Mouse (Mus musculus): Measurements from ENCODE around the gene Zfp324.

The Zfp324 gene

DNA sequence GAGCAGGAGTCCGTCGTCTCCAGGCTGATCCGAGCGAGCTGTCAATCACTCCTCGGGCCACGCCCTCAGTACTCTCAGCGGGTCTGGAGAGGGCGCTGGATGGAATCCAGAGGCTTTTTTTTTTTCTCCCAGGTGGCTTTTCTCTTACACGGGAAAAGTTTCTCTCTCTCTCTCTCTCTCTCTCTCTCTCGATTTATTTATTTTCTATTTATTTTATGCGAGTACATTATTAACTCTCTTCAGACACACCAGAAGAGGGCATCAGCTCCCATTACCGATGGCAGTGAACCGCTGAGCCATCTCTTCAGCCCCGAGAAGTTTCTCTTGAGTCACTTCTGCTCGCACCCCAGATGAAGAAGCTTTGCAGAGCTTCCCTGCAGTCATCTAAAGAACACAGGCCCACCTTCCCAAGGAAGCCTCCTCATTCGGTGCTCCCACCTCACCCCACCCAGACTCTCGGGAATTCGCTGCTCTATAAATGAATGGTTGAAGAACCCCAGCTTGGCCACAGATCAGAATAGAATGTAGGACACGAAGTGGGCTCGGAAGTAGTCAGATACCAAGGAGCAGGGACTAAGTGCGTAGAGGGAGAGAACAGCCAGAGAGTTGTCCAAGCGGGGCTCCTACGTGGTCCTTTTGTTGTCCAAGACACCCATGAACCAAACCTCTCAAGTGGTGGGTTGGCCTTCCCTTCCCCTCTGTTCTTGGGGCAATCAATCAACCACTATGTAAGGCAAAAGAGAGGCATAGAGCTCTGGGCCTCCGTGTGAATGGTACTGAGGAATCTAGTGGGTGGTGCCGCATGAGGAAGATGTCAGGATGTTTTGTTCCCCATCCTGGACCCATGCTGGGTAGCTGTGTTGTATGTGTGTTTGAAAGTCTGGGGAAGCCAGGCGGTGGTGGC, 44.6 kb downstream of the Zfp324 start, which contains the start of gene Zbtb45:
Zbtb45 (minus strand) TSS at position 30 of the 904 bp plus-strand sequence.
- no peak for DNase-seq

GRCm38 (mm10) chr7:13013671-13014070, 48.0 kb downstream of the Zfp324 start:
- DNase-seq: no peak

GRCm38 (mm10) chr7:13014275-13014839, 48.7 kb downstream of the Zfp324 start:
- no peak for DNase-seq

DNA sequence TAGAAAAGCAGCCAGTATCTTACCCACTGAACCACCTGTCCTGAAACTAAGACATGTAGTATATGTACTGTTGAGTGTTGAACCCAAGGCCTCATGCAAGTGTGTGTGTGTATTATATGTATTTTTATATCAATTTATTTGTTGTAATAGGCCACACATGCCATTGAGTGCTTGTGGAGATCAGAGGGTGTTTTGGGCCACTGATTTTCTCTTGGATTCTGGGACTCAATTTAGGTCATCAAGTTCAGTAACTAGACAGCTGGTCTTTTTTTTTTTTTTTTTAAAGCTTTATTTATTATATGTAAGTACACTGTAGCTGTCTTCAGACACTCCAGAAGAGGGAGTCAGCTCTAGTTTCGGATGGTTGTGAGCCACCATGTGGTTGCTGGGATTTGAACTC, 49.6 kb downstream of the Zfp324 start:
- DNase-seq: no peak

DNA sequence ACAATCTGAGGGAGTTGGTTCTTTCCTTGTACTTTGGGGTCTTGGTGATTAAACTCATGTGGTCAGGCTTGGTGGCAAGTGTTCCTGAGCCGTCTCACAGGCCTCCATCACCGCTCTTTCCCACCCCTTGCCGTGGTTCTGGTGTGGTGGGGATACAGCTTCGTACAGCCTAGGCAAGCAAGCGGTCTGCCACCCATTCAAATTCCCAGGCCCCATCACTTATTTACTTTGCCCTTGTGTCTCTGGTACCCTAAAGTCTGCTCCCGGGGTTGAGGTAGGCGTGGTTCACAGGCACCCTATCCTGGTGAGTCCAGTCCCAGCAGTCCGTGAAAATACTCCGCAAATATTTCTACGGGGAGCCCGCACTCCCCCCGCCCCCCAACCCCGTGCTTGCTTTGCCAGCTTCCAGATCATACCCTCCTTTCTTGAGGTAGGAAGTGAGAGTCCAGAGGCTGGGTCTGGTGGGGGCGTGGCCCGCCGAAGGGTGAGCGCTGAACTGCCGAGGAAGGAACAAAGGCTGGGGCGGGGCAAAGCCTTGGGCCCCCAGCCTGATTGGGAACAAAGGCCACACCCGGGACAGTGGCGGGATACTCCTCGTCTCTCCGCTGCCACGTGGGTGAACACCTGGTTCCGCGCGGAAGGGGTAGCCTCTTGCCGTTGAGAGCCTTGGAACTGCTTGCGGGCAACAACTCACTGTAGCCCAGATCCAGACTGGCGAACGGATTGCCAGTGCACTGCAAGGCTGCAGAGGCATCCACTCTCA, 57.3 kb downstream of the Zfp324 start:
- peak; percentile 65 for DNase-seq
